Mouse (Mus musculus): ENCODE measurements at regions not wholly inside any gene's neighbourhood (a gene's known extent, or its start where the extent isn't known, plus 50 kb on each side); places are given as distances from the start of the nearest gene placed in this dataset.

DNA sequence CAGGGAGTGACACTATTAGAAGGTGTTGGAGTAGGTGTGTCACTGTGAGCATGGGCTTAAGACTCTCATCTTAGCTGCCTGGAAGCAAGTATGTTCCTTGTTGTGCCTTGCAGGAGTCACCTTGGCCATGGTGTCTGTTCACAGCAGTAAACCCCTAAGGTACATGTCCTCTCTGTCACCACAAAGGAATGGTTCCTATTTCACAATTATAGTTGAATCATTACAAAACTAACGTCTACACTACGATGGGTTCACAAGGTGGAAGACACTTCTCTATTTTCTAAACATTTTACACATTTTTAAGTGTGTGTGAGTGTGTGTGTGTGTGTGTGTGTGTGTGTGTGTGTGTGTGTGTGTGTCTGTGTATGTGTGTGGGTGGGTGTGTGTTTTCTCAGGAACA is 485.4 kb downstream of the Adgrl2 start:
- no peak overlapping the region for H3K4me3 ChIP-seq (ENCODE audit: low read depth, low read length)
- no peak overlapping the region for H3K27ac ChIP-seq (ENCODE audit: insufficient read depth, low read length)
- H3K9me3 ChIP-seq (replicated peaks; ENCODE audit: control insufficient read depth, insufficient read depth, low read length, poor library complexity, severe bottlenecking), result no peaks in the 10 kb centered on the region
- no peak for TF ChIP-seq EP300 (IDR thresholded peaks at IDR 0.05; ENCODE audit: insufficient read depth, low read depth, low read length)
- TF ChIP-seq POLR2A (IDR thresholded peaks at IDR 0.05; ENCODE audit: insufficient read depth, low read length), result no peak
- no peak for TF ChIP-seq CTCF (IDR thresholded peaks at IDR 0.05; ENCODE audit: low read depth, low read length)
- no peaks in the 10 kb centered on the region for H3K27me3 ChIP-seq (ENCODE audit: control insufficient read depth, insufficient read depth, low read length, poor library complexity, severe bottlenecking)
- H3K4me1 ChIP-seq (ENCODE audit: control insufficient read depth, insufficient read depth, low read length), result no peaks in the 10 kb centered on the region
- H3K36me3 ChIP-seq (ENCODE audit: control insufficient read depth, insufficient read depth, low read length, poor library complexity, severe bottlenecking), result no peaks in the 10 kb centered on the region
- no peak overlapping the region for H3K9ac ChIP-seq (ENCODE audit: low read depth, poor library complexity, severe bottlenecking)

GRCm38 (mm10) chr3:148503432-148503831 is 486.9 kb downstream of the Adgrl2 start:
- Histone ChIP-seq H3K27me3 (ENCODE audit: control insufficient read depth, insufficient read depth, low read length, poor library complexity, severe bottlenecking) (no peaks in the 10 kb centered on the region), H3K9ac (ENCODE audit: low read depth, poor library complexity, severe bottlenecking) (no peak overlapping the region), H3K9me3 (replicated peaks; ENCODE audit: control insufficient read depth, insufficient read depth, low read length, poor library complexity, severe bottlenecking) (no peaks in the 10 kb centered on the region), H3K36me3 (ENCODE audit: control insufficient read depth, insufficient read depth, low read length, poor library complexity, severe bottlenecking) (no peaks in the 10 kb centered on the region), H3K4me1 (ENCODE audit: control insufficient read depth, insufficient read depth, low read length) (no peaks in the 10 kb centered on the region), H3K4me3 (ENCODE audit: low read depth, low read length) (no peak overlapping the region), H3K27ac (ENCODE audit: insufficient read depth, low read length) (no peak overlapping the region)
- TF ChIP-seq EP300 (IDR thresholded peaks at IDR 0.05; ENCODE audit: insufficient read depth, low read depth, low read length) (no peak), POLR2A (IDR thresholded peaks at IDR 0.05; ENCODE audit: insufficient read depth, low read length) (no peak), CTCF (IDR thresholded peaks at IDR 0.05; ENCODE audit: low read depth, low read length) (no peak)

DNA sequence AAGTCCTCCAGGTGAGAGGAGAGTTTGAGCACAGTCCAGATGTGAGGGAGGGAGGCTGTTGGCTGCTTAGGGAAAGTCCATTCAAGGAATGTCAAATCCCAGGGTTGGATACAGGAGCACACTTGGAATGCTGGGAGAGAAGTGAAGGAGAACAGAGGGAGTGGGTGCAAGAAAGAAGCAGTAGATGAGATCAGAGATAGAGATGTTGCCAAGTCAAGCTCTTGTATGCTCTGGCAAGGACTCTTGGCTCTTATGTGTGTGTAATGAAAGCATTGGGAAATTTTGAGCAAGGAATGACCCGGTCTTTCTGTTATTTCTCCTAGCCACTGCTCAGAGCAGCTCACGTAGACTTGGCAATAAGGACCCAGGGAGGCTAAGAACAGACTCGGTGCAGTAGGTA is 488.6 kb downstream of the Adgrl2 start:
- H3K4me3 ChIP-seq (ENCODE audit: low read depth, low read length), result no peak overlapping the region
- TF ChIP-seq POLR2A (IDR thresholded peaks at IDR 0.05; ENCODE audit: insufficient read depth, low read length) (no peak), CTCF (IDR thresholded peaks at IDR 0.05; ENCODE audit: low read depth, low read length) (no peak), EP300 (IDR thresholded peaks at IDR 0.05; ENCODE audit: insufficient read depth, low read depth, low read length) (no peak)
- no peaks in the 10 kb centered on the region for H3K4me1 ChIP-seq (ENCODE audit: control insufficient read depth, insufficient read depth, low read length)
- no peaks in the 10 kb centered on the region for H3K27me3 ChIP-seq (ENCODE audit: control insufficient read depth, insufficient read depth, low read length, poor library complexity, severe bottlenecking)
- no peaks in the 10 kb centered on the region for H3K9me3 ChIP-seq (replicated peaks; ENCODE audit: control insufficient read depth, insufficient read depth, low read length, poor library complexity, severe bottlenecking)
- no peak overlapping the region for H3K9ac ChIP-seq (ENCODE audit: low read depth, poor library complexity, severe bottlenecking)
- H3K36me3 ChIP-seq (ENCODE audit: control insufficient read depth, insufficient read depth, low read length, poor library complexity, severe bottlenecking), result no peaks in the 10 kb centered on the region
- H3K27ac ChIP-seq (ENCODE audit: insufficient read depth, low read length), result no peak overlapping the region

DNA sequence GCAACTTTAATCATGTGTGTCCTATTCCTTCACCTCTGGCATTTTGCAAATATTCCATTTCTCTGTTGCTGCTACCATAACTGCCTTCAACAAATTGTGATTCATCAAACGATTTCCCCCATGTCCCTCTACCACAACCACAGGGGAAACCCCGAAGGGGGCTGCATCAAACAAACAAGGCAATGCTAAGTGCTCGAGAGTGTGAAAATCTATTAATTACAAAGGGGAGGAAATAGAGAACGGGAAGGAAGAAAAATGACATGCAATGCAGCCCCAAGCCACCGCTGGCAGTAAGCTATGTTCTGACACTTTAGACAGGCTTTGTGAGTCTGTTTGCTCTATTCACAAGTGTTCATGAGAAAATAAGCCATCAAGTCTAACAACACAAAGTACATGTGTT is 493.7 kb downstream of the Adgrl2 start:
- no peak overlapping the region for H3K4me3 ChIP-seq (ENCODE audit: low read depth, low read length)
- H3K9me3 ChIP-seq (replicated peaks; ENCODE audit: control insufficient read depth, insufficient read depth, low read length, poor library complexity, severe bottlenecking), result no peaks in the 10 kb centered on the region
- H3K36me3 ChIP-seq (ENCODE audit: control insufficient read depth, insufficient read depth, low read length, poor library complexity, severe bottlenecking), result no peaks in the 10 kb centered on the region
- H3K27ac ChIP-seq (ENCODE audit: insufficient read depth, low read length), result no peak overlapping the region
- H3K27me3 ChIP-seq (ENCODE audit: control insufficient read depth, insufficient read depth, low read length, poor library complexity, severe bottlenecking), result no peaks in the 10 kb centered on the region
- H3K9ac ChIP-seq (ENCODE audit: low read depth, poor library complexity, severe bottlenecking), result no peak overlapping the region
- H3K4me1 ChIP-seq (ENCODE audit: control insufficient read depth, insufficient read depth, low read length), result no peaks in the 10 kb centered on the region
- TF ChIP-seq EP300 (IDR thresholded peaks at IDR 0.05; ENCODE audit: insufficient read depth, low read depth, low read length) (no peak), CTCF (IDR thresholded peaks at IDR 0.05; ENCODE audit: low read depth, low read length) (no peak), POLR2A (IDR thresholded peaks at IDR 0.05; ENCODE audit: insufficient read depth, low read length) (no peak)

GRCm38 (mm10) chr3:148491287-148491686 is 499.1 kb downstream of the Adgrl2 start:
- H3K27ac ChIP-seq (ENCODE audit: insufficient read depth, low read length), result no peak overlapping the region
- no peak overlapping the region for H3K9ac ChIP-seq (ENCODE audit: low read depth, poor library complexity, severe bottlenecking)
- H3K9me3 ChIP-seq (replicated peaks; ENCODE audit: control insufficient read depth, insufficient read depth, low read length, poor library complexity, severe bottlenecking), result no peaks in the 10 kb centered on the region
- H3K36me3 ChIP-seq (ENCODE audit: control insufficient read depth, insufficient read depth, low read length, poor library complexity, severe bottlenecking), result no peaks in the 10 kb centered on the region
- H3K27me3 ChIP-seq (ENCODE audit: control insufficient read depth, insufficient read depth, low read length, poor library complexity, severe bottlenecking), result no peaks in the 10 kb centered on the region
- no peak overlapping the region for H3K4me3 ChIP-seq (ENCODE audit: low read depth, low read length)
- H3K4me1 ChIP-seq (ENCODE audit: control insufficient read depth, insufficient read depth, low read length), result no peaks in the 10 kb centered on the region
- TF ChIP-seq CTCF (IDR thresholded peaks at IDR 0.05; ENCODE audit: low read depth, low read length) (no peak), POLR2A (IDR thresholded peaks at IDR 0.05; ENCODE audit: insufficient read depth, low read length) (no peak), EP300 (IDR thresholded peaks at IDR 0.05; ENCODE audit: insufficient read depth, low read depth, low read length) (no peak)

GRCm38 (mm10) chr3:148489201-148489600 is 501.2 kb downstream of the Adgrl2 start:
- H3K36me3 ChIP-seq (ENCODE audit: control insufficient read depth, insufficient read depth, low read length, poor library complexity, severe bottlenecking), result no peaks in the 10 kb centered on the region
- no peaks in the 10 kb centered on the region for H3K27me3 ChIP-seq (ENCODE audit: control insufficient read depth, insufficient read depth, low read length, poor library complexity, severe bottlenecking)
- no peaks in the 10 kb centered on the region for H3K9me3 ChIP-seq (replicated peaks; ENCODE audit: control insufficient read depth, insufficient read depth, low read length, poor library complexity, severe bottlenecking)
- H3K4me3 ChIP-seq (ENCODE audit: low read depth, low read length), result no peak overlapping the region
- no peak overlapping the region for H3K27ac ChIP-seq (ENCODE audit: insufficient read depth, low read length)
- H3K4me1 ChIP-seq (ENCODE audit: control insufficient read depth, insufficient read depth, low read length), result no peaks in the 10 kb centered on the region
- no peak overlapping the region for H3K9ac ChIP-seq (ENCODE audit: low read depth, poor library complexity, severe bottlenecking)
- TF ChIP-seq CTCF (IDR thresholded peaks at IDR 0.05; ENCODE audit: low read depth, low read length), result no peak
- TF ChIP-seq EP300 (IDR thresholded peaks at IDR 0.05; ENCODE audit: insufficient read depth, low read depth, low read length), result no peak
- TF ChIP-seq POLR2A (IDR thresholded peaks at IDR 0.05; ENCODE audit: insufficient read depth, low read length), result no peak

Measured in ES-Bruce4 (cell line).